Mouse (Mus musculus): ENCODE measurements around the gene Cyb5r4. TPM values are rescaled to one million over a fixed set of nuclear protein-coding genes. Genes with fewer than 3 reads are reported as not detected.
A peak's percentile ranks its signal among the peaks of the same experiment; 100 is the strongest.
"Not testable (repeated sequence)": the region's sequence is repeated elsewhere in the genome, so short reads cannot be mapped to it uniquely, and the experiment has no call there.

Gene Cyb5r4
- total RNA-seq, 2 experiments from 2014 or later, result 35.0 to 43.2 TPM

- intact Hi-C loops (cut with DNase I), result no loop called here
- peak; percentile 66 to 76 for DNase-seq (ENCODE audit: low spot score in 2 of 2)
Measured at GRCm38 (mm10) chr9:87015288-87015937, 6.4 kb upstream of the Cyb5r4 start, which contains the start of gene Ripply2. Gene Ripply2, plus strand, starts transcription at chr9:87015537.

- DNase-seq (ENCODE audit: low spot score in 2 of 2), result no peak
- intact Hi-C loops (cut with DNase I), result no loop called here
Measured at GRCm38 (mm10) chr9:87015938-87016294, 5.9 kb upstream of the Cyb5r4 start.

- no peak for DNase-seq (ENCODE audit: low spot score in 2 of 2)
- intact Hi-C loops (cut with DNase I), result loop anchor here (10.0 kb wide), 1 partner anchor 431 kb away; no protein-coding TSS in a partner anchor
Measured at GRCm38 (mm10) chr9:87025764-87026163, 4.0 kb downstream of the Cyb5r4 start.

DNA sequence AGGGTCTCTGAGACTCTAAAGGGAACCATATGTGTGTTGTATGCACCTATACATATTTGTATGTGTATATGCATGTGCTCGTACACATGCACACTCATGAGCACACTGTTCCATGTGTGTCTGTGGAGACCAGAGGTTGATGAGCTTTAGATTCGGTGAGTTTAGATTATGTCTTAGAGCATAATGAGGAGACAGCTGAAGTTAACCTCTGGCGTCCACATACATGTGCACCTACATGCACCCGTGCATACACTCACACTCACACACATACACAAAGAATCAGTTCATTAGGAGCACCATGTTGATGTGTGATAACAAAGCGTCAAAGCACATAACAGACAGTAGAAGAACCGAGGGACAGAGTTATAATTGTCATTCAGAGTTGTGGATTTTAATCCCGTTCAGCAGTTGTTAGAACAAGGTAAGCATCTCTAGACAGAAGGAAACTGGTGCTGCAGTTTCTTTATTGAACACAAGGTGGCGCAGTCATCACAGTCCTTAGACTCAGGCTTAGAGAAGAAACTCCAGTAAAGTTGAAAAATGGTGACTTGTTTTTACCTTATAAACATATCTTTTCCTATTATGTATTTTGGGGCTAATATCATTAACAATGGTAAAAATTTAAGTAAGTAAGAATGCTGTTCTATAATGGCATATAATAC is 5.7 kb downstream of the Cyb5r4 start:
- peak; percentile 50 to 64 for DNase-seq (ENCODE audit: low spot score in 2 of 2)
- intact Hi-C loops (cut with DNase I), result loop anchor here (1.0 to 10.0 kb wide), 2 partner anchors 221 to 433 kb away; no protein-coding TSS in a partner anchor

DNA sequence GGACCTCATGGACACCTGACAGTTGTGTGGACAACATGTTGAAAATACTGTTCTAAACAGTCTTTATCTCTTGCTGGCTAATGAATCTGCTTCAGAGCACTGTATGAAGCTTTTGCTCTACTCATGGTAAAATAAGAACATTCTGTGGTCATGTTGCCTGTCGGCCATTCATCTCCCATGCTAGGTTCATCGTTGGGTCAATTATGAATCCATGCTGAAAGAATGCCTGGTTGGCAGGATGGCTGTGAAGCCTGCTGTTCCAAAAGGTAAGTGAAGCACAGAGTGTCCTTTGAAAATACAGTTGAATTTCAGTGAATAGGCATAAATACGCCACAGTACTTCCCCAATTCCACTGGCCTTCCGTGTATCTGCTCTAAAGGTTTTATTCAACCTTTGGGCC is 10.4 kb downstream of the Cyb5r4 start:
- no peak for DNase-seq (ENCODE audit: low spot score in 2 of 2)
- intact Hi-C loops (cut with DNase I), result no loop called here

GRCm38 (mm10) chr9:87034831-87035580 is 13.2 kb downstream of the Cyb5r4 start:
- no peak for DNase-seq (ENCODE audit: low spot score in 2 of 2)
- intact Hi-C loops (cut with DNase I), result no loop called here

- DNase-seq (ENCODE audit: low spot score in 2 of 2), result no peak
- intact Hi-C loops (cut with DNase I), result no loop called here
Measured at GRCm38 (mm10) chr9:87049425-87049824, 27.6 kb downstream of the Cyb5r4 start.

DNA sequence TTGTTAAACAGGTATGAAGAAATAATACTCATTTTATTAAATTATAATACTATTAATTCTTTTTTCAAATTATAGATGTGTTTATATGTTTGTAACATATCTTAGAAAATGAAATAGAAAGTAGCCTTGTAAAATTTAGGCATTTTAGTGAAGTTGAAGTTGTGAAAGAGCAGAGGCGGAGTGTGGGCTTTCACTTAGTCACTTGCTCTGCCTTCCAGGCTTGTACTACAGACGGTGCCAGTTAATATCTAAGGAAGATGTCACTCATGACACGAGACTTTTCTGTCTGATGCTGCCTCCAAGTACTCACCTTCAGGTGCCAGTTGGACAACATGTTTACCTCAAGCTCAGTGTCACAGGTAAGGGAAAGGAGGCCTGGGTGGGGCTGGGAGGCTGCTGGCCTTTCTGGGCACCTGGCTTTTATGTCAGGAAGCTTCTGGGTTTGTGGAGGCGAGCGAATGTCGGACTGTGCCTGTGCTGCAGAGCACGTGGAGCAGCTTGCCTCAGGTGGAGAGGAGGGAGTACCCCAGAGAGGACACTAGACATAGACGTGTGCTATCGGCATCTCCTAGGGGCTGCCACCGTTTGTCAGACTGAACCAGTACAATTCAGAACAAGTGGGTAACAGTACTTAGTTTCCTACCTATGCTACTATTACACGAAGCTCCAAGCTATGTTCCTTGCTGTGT is 33.9 kb downstream of the Cyb5r4 start:
- intact Hi-C loops (cut with DNase I), result no loop called here
- DNase-seq (ENCODE audit: low spot score in 2 of 2), result no peak

DNA sequence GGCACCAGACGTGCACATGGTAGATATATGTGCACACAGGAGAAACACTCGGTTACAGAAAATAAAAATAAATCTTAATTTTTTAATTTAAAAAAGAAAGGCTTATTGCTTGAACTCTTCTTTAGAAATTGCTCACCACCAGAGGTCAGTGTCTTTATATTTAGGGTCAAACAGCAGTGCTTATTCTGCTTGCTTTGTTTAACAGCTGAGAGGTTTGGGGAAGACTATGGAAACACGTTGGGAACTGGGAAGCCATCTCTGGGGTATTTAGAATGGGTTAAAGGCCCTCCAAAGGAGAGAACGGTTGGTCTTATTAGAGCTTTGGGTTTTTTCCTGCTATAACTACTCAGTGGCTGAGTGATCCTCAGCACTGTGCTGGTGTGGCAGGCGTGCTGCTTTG is 40.5 kb downstream of the Cyb5r4 start:
- DNase-seq (ENCODE audit: low spot score in 2 of 2), result no peak
- intact Hi-C loops (cut with DNase I), result no loop called here

DNA sequence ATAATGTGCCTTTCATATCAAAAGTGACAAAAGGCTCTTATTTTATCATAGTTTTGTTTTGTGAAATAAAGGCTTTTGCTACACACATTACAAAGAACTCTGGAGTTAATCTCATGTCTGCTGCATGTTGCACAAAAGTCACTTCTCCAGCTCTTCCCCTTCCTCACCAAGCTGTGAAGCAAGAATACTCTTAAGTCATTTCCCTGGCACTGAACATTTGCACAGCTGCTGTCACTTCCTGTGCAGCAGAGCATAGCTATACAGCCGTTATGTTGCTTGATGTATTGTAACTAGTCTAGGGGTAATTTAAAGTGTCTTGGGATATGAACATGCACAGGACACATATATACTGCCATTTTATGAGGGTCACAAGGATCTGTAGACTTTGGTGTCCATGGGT is 46.3 kb downstream of the Cyb5r4 start:
- intact Hi-C loops (cut with DNase I), result no loop called here
- DNase-seq (ENCODE audit: low spot score in 2 of 2), result no peak

DNA sequence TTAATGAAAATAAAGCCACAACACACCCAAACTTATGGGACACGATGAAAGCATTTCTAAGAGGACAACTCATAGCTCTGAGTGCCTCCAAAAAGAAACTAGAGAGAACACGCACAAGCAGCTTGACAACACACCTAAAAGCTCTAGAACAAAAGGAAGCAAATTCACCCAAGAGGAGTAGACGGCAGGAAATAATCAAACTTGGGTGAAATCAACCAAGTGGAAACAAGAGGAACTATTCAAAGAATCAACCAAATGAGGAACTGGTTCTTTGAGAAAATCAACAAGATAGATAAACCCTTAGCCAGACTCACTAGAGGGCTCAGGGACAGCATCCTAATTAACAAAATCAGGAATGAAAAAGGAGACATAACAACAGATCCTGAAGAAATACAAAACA is 49.8 kb downstream of the Cyb5r4 start:
- DNase-seq (ENCODE audit: low spot score in 2 of 2); intact Hi-C loops (cut with DNase I): not testable (repeated sequence)

DNA sequence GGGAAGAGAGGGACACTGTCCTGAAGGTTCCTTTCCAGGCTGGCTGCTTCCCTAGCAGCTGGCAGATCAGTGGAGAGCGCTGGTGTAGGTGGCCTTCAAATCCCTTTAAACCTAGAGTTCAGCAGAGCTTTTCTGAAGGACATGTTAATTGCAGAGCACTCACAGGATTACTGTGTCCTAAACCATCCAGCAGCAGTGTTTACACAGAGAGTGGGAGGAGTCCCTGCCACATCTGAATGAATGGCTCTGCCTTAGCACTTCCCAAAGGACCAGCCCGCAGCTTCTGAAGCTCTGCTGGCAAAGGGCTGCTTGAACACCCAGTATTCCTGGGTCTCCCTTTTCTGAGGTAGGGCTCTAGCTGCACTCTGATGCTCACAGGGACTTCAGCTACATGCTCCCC is 56.1 kb downstream of the Cyb5r4 start:
- intact Hi-C loops (cut with DNase I), result no loop called here
- DNase-seq (ENCODE audit: low spot score in 2 of 2), result no peak

GRCm38 (mm10) chr9:87079511-87079910 is 57.7 kb downstream of the Cyb5r4 start:
- intact Hi-C loops (cut with DNase I), result no loop called here
- DNase-seq (ENCODE audit: low spot score in 2 of 2), result no peak

GRCm38 (mm10) chr9:87086991-87087390 is 65.2 kb downstream of the Cyb5r4 start:
- intact Hi-C loops (cut with DNase I), result no loop called here
- DNase-seq (ENCODE audit: low spot score in 2 of 2), result no peak

DNA sequence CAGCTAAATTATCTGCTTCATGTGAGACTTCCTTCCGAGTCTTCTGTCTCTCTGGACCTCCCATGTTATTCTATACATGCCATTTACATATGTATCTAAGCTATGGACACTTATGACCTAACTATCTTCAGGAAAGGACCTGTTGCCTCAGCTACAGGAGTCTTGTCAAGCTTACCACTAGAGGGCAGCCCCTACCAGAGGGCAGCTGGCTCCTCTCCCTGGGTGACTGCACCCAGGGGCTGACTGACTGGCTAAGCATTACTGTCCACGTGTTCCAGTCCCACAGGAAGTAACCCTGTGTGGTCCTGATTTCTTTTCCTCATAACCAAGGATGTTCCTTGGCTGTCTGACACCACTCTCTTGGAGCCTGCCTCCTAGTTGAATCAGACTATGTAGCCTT is 76.2 kb downstream of the Cyb5r4 start:
- DNase-seq (ENCODE audit: low spot score in 2 of 2), result peak in 1 of 2 experiments; percentile 15
- intact Hi-C loops (cut with DNase I), result loop anchor here (10.0 kb wide), 1 partner anchor 127 kb away; no protein-coding TSS in a partner anchor

DNA sequence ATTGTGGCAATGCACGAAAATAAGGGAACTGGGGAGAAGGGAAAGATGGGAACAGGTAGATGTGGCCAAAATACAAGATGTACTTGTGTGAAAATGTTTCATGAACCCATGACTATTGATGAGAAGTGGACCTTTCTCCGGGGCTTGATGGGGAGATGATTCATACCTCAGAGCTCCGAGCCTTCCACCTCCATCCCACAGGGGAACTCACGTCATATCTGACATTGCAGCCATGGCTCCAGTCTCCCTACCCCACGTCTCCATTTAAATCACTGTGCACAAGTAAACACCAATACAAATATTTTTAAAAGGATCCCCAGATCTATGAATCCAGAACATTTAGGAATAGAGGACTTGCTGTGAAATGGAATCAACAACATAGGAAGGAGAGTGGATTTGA is 93.2 kb downstream of the Cyb5r4 start:
- intact Hi-C loops (cut with DNase I), result no loop called here
- DNase-seq (ENCODE audit: low spot score in 2 of 2), result no peak

DNA sequence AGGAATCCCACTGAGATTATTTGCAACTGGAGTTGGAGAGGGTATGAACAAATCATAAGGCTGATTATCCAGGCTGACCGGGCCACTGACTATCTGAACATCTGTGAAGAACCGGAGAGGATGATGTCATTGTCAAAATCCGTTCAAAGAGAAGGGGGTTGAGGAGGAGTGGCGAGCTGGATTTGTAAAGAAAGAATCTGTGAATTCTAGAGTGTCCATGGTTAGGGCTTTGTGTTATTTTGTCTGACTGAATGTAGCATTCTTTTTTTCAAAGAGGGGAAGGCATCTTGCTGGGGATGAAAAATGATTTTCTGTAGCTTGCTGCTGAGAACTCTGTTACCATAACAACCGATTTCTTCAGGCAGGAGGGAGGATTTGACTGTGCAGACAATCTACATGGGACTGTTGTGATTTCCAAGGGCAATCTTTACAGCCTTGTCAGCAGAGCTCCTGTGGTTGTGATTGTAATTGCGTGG is 93.7 kb downstream of the Cyb5r4 start:
- DNase-seq (ENCODE audit: low spot score in 2 of 2), result peak; percentile 8 to 13
- intact Hi-C loops (cut with DNase I), result no loop called here

- no peak for DNase-seq (ENCODE audit: low spot score in 2 of 2)
- intact Hi-C loops (cut with DNase I), result no loop called here
Measured at GRCm38 (mm10) chr9:87115978-87116377, 94.2 kb downstream of the Cyb5r4 start.

DNA sequence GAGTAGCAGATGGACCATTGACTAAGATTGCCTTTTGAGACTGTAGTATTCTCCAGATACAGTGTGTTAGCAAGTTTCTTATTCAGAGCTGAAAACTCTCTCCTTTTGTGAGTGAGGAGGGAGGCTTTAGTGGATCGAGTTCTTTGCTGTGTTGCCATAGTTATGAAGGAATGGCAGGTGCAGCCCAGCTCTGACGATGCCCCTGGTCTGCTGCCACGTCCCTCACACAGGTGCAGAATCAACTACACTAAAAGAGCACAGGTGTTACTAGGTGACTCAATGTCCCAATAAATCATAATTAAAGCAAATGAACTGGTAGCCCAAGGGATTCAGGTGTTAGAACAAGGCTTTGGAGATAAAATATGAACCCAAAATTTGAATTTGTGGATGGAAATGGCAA is 97.2 kb downstream of the Cyb5r4 start:
- intact Hi-C loops (cut with DNase I), result no loop called here
- no peak for DNase-seq (ENCODE audit: low spot score in 2 of 2)

- DNase-seq (ENCODE audit: low spot score in 2 of 2), result no peak
- intact Hi-C loops (cut with DNase I), result no loop called here
Measured at GRCm38 (mm10) chr9:87121956-87122493, 100.2 kb downstream of the Cyb5r4 start.

All from left cerebral cortex, postnatal 36 days (tissue).